Mouse (Mus musculus) cerebellum, postnatal 4 days (tissue): ENCODE data around the gene Lhx1.
A peak's percentile ranks its signal among the peaks of the same experiment; 100 is the strongest.

Experiments used
- DNase-seq, 2 experiments: peaks; one replicate each; pipeline ENCODE4 v3.0.0; 2022; ENCODE audit warnings: low spot score in 2 of 2, mixed read lengths in 1 of 2

Gene Lhx1

GRCm38 (mm10) chr11:84525421-84526274 is at the start of gene Lhx1:
Gene Lhx1, minus strand, starts transcription at chr11:84525535.
- peak; percentile 72 to 88 for DNase-seq

- no peak for DNase-seq
Measured at GRCm38 (mm10) chr11:84574834-84575233, 49.5 kb upstream of the Lhx1 start.

DNA sequence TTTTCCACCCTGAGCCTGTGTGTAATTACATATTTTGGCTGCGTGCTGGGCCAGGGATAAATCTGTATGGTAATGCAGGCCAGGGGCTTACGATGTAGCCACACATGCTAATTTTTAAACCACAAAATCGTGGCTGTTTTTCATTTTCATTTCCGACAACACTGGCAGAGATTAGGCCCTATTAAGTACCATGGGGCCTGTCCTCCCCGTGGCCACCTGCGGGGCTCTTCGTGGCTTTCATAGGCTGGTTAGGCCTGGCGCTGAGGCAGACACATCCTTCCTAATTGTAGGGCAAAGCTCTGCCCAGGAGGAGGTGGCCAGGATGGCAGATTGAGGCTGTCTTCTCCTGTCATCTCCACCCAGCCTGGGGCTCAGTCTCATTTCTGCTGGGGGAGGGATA is 48.3 kb upstream of the Lhx1 start:
- no peak for DNase-seq

DNA sequence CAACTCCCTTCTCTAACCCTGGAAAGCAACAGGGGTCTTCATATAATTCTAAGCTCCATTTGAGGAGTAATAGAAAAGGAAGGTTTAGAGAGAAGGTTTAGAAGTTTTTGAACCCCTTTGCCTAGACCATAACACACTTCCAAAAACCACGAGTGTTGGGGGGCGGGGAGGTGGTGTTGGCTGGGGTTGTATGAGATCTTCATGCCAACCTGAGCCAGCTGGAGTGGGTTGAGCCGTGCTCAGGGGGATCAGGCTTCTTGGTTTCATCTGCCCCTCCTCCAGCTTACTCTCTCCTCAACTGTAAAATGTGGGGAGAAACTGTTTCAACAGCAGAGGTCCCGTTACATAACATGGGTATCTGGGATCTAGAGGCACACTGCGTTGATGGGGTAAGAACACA is 45.5 kb upstream of the Lhx1 start:
- DNase-seq = peak in 1 of 2 experiments; percentile 42

DNA sequence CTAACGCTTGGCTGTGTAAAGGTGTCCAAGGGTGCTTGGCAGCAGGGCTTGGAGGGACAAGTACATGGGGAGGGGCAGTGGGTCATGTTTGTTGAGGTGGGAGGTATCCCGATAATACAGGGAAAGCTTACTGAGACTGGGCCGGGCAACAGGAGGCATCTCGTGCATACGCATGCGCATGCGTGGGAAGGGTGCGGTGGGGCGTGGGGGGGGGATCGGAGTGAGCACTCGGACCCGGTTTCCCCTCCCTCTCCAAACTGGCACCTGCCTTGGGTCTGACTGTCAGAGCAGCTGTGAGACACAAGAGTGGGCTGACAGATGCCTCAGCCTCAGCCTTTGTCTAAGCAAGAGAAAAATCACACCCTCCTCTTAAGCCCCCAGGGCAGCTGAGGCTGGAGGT is 45.1 kb upstream of the Lhx1 start:
- DNase-seq = peak in 1 of 2 experiments; percentile 69

DNA sequence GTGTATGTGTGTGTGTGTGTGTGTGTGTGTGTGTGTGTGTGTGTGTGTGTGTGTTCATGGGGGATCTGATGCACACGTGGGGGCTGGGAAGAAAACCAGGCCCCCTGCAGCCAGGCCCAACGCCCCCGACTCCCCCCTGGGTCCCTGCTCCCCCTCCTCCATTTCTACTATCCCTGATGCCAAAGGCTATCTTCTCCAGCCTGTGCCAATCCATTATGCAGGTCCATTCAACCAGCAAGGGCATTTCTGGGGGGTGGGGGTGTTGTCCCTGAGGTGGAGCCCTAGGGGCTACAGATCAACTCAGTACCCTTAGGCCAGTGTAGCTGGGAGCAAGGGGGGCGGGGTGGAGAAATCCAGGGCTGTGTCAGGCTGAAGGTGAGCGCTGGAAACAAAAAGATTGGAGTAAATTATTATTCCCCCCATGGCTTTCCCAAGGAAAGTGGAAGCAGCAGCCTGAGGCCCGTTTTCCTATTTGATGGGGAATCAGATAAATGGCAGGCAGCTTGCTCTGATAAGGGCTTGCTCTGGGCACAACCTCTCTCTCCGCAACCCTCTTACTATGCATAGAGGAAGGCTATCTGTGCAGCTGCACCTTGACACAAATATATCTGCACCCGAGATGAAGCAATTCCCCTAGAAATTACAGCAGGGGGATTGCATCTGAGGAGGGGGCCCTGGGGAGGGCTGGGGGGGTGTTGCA is 43.9 kb upstream of the Lhx1 start:
- no peak for DNase-seq

- peak in 1 of 2 experiments; percentile 51 for DNase-seq
Measured at GRCm38 (mm10) chr11:84568482-84568881, 43.1 kb upstream of the Lhx1 start.

GRCm38 (mm10) chr11:84566691-84567090 is 41.4 kb upstream of the Lhx1 start:
- no peak for DNase-seq

DNA sequence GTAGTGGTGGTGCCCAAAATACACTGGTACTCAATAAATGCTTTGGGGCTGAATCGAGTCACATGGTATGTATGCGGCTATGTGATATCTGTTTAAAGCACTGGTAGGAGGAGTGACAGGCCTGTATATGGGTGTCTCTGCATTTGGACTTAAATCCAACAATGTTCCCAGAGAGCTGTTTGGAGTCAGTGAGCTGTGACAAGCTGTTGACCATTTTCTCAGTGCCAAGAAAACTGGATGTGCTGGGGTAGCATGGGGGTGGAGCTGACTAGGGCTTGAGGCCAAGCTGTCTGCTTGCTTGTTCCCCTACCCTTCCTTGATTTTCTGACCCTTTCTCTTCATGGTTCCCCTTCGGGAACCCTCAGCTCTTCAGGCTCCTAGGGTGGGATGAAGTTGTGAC is 39.9 kb upstream of the Lhx1 start:
- DNase-seq = no peak

GRCm38 (mm10) chr11:84563360-84563759 is 38.0 kb upstream of the Lhx1 start:
- DNase-seq = peak in 1 of 2 experiments; percentile 27

- DNase-seq = peak in 1 of 2 experiments; percentile 58
Measured at GRCm38 (mm10) chr11:84562758-84563347, 37.5 kb upstream of the Lhx1 start.

- DNase-seq = no peak
Measured at GRCm38 (mm10) chr11:84561546-84561945, 36.2 kb upstream of the Lhx1 start.

GRCm38 (mm10) chr11:84553821-84554450 is 28.6 kb upstream of the Lhx1 start:
- peak in 1 of 2 experiments; percentile 64 for DNase-seq

GRCm38 (mm10) chr11:84551296-84551695 is 26.0 kb upstream of the Lhx1 start:
- DNase-seq = no peak

DNA sequence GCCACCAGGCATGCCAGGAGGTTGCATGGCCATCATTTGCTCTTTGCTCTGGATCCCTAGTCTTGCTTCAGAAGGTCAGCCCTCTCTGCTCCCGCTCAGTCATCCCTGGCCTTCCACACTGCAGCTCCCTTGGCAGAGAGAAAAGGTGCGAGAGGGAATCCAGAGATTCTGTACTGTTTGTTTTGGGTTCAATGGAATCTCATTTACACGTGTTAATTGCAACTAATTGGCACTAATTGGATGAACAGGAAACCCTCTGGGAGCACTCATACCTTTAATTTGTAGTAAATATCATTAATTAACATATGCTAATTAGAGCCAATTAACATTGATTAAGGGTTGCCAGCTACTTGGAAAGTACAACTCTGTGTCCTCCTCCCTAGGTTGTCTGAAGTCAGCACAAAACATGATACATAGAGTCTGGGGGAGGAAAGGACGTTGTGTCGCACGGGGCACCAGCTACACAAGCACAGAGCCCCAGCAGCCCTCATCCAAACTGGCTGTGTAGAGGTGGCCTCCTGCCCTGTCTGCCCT is 24.0 kb upstream of the Lhx1 start:
- no peak for DNase-seq

DNA sequence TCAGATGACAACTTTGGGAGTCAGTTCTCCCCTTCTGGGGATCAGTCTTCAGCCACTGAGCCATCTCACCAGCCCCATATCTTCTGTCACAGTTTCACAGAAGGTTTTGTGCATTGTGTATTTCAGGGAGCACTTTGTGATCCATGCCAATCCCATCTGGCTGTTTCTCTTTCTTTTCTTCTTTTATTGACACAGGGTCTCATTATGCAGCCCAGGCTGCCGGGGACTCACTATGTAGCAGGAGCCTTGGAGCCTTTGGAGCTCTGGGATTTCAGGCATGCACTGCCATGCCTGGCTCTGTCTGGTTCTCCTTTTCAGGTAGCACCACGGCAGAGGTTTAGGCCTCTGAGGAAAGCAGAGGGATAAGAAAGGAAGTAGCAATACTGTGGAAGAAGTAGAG is 23.0 kb upstream of the Lhx1 start:
- no peak for DNase-seq

GRCm38 (mm10) chr11:84539981-84540380 is 14.6 kb upstream of the Lhx1 start:
- DNase-seq = no peak

GRCm38 (mm10) chr11:84529797-84530703 is 4.7 kb upstream of the Lhx1 start:
- DNase-seq = no peak

GRCm38 (mm10) chr11:84529143-84529755 is 3.9 kb upstream of the Lhx1 start:
- no peak for DNase-seq
